Mouse (Mus musculus): Measurements from ENCODE around the gene Nt5dc2. TPM values are rescaled to one million over a fixed set of nuclear protein-coding genes. Genes with fewer than 3 reads are reported as not detected.
A peak's percentile ranks its signal among the peaks of the same experiment; 100 is the strongest.

Gene Nt5dc2
- polyA plus RNA-seq (2012; rRNA removed) = 20.2 and 21.4 TPM in 2 replicates

DNA sequence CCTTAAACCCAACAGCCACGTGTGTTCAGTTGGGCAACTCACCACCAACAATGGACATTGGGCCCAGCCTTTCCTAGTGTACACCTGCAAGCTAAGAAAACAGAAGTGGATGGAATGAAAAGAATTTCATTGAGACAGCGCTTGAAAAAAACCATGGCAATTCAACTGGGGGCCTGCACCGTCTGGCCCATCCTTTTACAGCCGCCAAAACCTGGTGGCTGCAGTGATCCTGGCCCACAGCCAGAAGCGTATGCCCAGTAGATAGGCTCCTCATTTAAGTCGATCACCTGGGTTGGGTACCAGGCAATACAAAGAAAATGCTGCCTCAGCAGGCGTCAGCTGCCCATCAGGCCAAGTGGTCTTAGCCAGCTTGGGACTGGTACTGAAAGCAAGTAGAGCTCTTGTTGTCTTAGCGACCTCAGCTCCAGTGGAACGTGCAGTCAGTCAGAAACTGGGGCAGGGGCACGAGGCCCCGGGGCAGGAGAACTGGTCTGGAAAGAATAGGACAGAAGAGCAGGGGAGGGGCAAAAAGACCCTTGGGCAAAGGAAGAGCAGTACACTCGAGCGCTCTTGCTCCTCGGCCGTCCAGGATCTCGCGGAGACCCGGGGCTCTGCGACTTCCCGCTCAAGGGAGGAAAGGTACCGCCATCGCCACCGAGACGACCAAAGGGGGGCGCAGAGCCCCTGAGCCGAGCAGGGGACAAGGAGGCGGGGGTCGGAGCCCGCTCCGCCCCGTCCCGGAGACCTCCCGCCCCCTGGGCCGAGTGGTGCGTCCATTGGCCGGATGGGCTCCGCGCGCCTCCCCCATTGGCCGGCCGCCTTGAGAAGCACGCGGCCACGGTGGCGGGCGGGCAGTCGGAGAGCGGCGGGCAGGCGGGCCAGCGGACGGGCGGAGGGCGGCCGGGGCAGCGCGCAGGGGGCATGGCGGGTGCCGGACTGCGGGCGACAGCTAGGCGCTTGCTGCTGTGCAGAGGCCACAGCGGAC lies at the start of gene Nt5dc2:
TSS of gene Nt5dc2 (plus strand) at position 818 of the 985 bp plus-strand sequence.
- peak in 1 of 2 experiments; percentile 59 for DNase-seq (ENCODE audit: extremely low spot score in 1 of 2, low spot score in 1 of 2)

DNA sequence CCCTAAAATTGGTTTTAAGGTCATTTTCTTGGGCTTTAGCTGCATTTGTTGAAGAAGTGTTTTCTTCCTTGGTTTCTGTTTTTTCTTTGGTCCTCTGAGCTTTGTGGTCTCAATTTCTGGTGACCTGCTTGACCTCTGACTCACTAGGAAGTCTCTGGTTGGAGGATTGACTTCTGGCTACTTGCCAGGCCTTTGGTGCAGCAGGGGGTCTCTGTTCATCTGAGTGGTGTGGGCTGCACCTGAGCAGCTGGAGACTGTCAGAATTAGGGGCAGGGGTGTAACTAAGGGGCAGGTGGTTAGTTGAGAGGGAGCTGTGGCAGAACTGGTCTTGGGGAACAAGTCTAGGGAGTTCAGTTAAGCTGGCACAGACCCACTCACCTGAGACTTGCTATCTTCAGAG lies 49.7 kb upstream of the Nt5dc2 start:
- no peak for DNase-seq (ENCODE audit: extremely low spot score in 1 of 2, low spot score in 1 of 2)

DNA sequence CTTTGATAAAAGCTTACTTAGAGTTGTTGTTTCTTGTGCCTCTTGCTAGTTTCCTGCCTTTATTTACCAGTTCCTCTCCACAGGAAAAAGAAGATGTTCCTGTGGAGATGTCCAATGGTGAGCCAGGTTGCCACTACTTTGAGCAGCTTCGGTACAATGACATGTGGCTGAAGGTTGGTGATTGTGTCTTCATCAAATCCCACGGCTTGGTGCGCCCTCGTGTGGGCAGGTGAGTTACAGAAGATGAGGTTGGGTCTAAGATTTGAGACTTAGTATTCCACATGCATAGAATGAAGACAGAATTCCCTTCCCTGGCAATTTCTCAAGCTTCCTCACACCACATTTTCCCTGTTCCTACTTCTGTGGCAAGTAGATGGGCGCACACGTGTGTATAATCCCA lies 43.4 kb upstream of the Nt5dc2 start:
- no peak for DNase-seq (ENCODE audit: extremely low spot score in 1 of 2, low spot score in 1 of 2)

DNA sequence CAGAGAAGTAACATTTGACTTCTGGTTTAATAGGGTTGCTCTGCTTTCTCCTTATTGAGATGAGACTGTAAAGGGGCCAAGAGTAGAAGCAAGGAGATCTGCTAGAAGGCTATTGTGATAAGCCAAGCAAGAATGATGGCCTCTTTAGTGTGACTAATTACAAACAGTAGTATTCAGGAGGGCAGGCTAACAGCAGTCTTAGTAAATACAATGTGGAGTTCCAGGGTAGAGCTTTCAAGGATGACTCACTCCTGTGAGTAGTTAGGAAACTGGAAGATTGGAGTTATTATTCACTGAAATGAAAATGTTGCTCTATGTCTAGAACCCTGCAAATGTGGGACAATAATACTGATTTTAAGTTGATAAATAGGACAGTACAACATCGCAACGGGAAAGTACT lies 42.3 kb upstream of the Nt5dc2 start:
- DNase-seq (ENCODE audit: extremely low spot score in 1 of 2, low spot score in 1 of 2) = no peak

DNA sequence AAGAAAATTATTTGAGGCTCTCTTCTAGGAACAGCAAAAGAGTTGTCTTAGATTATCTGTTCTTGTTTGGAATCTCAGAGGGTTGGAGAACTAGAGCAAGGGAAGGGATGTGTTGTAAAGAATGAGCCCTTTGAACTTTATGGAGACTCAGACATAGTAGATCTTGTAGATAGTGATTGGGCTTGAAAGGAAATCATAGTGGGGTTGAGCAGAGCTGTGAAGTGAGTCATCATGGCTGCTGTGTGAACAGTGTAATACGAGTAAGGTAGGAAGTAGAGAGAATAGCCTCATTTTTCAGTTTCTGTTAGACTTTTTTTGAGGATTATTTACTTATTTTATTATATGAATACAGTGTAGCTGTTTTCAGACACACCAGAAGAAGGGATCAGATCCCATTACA lies 40.9 kb upstream of the Nt5dc2 start:
- no peak for DNase-seq (ENCODE audit: extremely low spot score in 1 of 2, low spot score in 1 of 2)

DNA sequence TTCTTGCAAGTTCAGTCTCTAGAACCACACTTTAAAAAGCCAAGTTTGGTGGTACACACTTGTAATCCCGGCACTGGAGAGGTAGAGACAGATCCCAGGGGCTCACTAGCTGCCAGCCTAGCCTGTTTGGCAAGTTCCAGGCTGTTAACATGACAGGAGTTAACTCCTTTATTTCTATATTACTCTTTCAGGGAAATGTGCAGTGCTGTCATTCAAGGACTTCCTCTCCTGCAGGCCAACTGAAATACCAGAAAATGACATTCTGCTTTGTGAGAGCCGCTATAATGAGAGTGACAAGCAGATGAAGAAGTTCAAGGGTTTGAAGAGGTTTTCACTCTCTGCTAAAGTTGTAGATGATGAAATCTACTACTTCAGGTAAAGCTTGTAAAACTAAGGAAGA lies 25.7 kb upstream of the Nt5dc2 start:
- no peak for DNase-seq (ENCODE audit: extremely low spot score in 1 of 2, low spot score in 1 of 2)

DNA sequence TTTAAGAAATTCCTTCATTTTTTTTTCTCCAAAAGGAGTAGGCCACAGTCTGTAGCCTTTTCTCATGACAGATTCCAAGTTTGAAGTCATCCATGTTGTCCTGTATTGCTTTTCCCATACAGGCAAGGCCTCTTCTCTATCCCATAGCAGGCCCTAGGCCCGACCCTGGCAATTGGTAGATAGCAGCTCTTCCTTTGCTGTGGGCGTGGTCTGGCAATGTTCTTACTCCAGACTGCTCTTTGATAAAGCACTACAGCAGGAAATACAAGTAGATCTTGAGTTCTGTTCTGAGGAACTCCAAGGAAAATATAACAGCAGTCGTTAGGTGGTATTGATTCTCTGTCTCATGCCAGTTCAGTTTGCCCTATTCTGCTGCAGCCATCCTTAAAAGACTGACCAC lies 20.2 kb upstream of the Nt5dc2 start:
- no peak for DNase-seq (ENCODE audit: extremely low spot score in 1 of 2, low spot score in 1 of 2)

DNA sequence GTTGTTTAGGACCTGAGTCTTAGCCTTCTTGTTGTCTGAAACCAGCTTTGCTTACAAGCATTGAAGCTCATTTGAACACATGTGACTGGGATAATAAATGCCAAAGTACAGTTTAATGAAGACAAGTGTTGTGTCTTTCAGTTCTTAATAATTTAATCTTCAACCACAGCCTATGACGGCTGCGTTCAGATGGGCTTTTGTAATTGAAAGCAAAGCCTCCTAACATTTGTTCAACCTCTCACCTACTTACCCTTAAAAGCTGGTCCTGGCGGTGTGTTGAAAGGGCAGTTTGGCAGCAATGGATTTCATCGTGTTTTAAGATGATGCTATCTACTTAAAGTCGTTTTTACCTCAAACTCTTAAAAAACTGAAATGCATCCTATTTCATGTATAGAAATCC lies 18.7 kb upstream of the Nt5dc2 start:
- no peak for DNase-seq (ENCODE audit: extremely low spot score in 1 of 2, low spot score in 1 of 2)

DNA sequence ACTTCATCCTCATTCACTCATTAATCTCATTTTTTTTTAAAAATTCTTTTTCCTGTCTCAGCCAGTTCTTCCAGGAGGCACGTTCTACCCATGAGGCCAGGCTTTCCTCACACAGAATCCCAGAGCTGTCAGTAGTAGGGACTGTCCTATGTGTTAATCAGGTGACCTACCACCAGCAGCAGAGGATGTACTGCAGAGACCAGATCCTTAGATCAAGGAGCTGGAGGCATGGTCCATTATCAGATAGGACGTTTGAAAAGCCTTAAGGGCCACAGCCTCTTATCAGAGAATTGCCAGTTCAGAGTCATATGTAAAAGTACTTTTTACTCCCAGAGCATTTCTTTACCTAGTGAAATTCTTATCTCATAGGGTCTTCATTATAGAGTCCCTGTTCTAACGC lies 16.8 kb upstream of the Nt5dc2 start:
- DNase-seq (ENCODE audit: extremely low spot score in 1 of 2, low spot score in 1 of 2) = no peak

DNA sequence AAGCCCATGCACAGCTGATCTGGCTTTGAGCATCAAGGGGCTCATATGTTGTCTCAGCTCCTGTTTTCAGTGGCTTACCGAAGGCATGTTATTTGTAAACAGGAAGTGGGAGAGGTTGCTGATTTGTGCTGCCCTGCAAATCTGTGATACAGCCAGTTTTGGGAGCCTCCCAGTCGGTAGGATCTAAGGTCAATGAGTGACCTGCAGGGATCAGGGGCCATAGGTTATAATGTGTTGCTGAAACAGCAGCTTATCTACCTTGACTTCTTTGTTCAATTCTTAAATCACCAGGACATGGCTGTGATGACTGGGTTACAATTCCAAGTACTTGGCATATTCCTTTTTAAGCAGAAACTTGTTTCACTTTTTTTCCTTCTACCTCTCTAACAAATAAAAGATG lies 15.3 kb upstream of the Nt5dc2 start:
- DNase-seq (ENCODE audit: extremely low spot score in 1 of 2, low spot score in 1 of 2) = no peak

DNA sequence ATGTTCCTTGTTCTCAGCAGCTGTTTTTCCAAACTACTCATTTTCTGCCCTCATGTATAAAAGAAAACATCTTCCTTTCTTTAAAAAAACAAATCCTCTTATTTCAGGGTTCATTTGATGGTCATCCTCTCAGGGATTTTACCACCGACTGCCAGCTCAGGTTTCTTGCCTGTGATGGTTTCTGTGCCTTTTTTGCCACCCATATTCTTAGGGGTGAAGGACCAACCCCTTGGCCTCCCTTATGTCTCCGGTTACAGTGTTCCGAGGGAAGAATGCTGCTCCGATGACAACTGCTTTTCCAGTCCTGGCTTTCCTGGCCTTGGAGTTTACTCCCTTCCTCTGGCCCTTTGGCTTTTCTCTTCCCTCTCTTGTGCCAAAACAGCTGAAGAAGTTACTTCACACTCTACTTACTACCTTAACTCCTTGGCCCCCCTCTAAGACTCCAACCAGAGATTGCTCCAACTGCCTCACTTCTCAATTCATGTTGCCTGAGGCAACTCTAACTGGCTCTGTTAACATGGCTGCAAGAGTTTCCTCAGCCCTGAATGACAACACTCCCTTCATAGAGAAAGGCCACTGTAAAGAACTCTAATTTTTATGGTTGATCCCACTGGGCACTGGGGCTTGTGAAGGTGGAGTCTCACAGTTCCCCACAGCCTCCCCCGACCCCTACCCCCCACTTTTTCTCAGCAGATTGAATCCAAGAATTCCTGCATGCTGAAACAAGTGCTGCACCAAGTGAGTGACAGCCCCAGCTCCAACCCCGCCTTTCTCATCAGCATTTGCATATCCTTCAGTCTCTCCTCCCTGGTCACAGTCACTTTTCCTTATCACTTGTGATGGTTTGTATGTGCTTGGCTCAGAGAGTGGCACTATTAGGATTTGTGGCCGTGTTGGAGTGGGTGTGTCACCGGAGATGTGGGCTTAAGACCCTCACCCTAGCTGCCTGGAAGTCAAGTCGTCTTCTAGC lies 5.5 kb upstream of the Nt5dc2 start:
- no peak for DNase-seq (ENCODE audit: extremely low spot score in 1 of 2, low spot score in 1 of 2)

DNA sequence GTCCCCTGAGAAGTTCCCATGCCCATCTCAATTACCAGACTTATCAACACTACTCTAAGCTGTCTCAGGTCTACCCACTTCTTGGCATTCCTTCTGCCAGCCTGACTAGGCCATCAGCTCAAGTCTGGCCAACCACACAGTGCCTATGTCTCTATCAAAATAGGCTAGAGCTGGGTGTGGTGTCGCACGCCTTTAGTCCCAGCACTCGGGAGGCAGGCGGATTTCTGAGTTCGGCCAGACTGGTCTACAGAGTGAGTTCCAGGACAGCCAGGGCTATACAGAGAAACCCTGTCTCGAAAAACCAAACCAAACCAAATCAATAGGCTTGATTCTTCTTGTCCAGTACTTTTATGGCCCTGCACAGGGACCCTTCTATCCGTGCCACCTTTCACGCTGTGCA lies 4.0 kb upstream of the Nt5dc2 start:
- DNase-seq (ENCODE audit: extremely low spot score in 1 of 2, low spot score in 1 of 2) = no peak

DNA sequence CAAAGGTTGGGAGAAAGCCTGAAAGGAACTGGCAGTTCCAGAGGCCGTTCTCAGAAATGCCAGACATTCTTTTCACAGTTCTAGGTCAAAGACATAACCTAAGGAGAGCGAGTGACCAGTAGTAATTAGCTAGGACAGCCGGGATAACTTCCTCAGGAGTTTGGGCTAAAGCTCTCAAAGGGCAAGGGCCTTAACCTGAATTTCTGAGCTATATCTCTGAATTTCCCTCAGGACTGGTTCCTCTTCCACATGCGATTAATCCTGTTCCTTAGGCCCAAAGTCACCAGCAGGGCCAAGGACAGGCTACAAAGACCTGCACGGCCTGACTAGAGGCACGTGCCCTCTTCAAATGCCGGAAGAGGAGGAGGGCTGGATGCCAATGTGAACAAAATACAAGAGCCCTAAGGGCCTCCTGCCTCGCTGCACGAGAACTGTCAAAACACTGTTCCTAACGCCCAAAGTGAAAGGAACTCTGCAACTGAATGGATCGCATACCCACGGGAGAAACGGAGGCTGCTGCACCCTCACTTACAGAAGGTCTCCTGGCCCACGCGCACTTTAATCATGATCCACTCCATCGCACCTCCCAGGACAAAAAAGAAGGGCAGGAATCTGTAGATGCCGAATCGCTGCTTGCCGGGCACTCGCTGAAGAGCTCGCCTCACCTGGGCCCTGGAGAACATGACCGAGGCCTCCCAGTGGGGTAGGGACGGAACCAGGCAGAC lies 2.6 kb upstream of the Nt5dc2 start:
- no peak for DNase-seq (ENCODE audit: extremely low spot score in 1 of 2, low spot score in 1 of 2)

DNA sequence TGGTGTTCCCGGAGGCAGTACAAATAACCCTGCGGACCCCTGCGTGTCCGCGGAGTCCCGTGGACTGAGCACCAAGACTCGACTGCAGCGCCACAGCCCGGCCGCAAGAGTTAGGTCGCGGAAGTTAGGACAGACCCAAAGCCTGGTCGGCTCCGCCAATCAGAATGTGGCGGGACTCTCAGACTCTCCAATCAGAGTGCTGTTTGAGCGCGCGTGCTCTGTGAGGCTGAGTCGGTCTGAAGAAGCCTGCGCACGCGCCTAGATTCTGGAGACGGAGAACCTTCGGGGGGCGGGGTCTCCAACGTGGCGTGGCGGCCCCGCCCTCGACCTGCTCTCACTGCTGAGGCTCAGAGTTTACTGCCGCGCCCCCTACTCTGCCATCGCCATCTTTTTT lies 2.0 kb upstream of the Nt5dc2 start, which contains the start of gene Smim4:
TSS of gene Smim4 (minus strand) at position 131 of the 394 bp plus-strand sequence.
- DNase-seq (ENCODE audit: extremely low spot score in 1 of 2, low spot score in 1 of 2) = peak; percentile 97 to 98

DNA sequence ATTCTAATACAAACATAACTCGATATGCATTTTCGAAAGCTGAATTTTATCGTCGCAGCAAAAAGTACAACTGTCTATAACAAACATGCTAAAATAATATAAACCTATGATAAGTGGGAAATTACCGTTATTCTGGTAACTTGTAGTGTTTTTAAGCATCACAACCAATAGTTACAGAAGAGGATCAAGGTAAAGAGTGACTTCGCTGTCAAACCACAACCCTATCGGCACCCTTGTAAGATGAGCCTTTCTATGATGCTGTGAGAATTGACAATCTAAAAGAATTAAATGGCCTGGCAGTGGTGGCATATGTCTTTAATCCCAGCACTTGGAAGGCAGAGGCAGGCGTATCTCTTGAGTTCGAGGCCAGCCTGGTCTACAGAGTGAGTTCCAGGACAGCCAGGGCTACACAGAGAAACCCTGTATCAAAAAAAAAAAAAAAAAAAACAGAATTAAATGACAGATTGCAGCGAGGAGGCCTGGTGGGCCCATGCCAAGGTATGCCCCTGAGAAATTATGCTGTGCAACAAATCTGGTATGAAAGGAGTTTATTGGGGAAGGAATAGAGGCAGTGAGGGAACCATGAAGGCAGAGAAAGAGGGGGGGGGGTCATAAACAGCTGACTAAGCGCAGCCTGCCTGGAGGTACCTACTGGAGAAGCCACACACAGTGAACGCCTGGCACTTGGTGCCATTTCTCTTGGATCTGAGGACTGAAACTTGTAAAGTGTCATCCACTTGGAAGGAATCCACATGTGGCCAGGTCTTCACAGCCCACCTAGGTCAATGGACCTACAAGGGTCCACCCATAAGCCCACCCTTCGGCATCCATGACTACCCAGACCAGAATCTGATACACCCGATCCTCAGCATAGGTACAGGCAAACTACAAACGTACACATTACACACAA lies 1.3 kb upstream of the Nt5dc2 start:
- no peak for DNase-seq (ENCODE audit: extremely low spot score in 1 of 2, low spot score in 1 of 2)

DNA sequence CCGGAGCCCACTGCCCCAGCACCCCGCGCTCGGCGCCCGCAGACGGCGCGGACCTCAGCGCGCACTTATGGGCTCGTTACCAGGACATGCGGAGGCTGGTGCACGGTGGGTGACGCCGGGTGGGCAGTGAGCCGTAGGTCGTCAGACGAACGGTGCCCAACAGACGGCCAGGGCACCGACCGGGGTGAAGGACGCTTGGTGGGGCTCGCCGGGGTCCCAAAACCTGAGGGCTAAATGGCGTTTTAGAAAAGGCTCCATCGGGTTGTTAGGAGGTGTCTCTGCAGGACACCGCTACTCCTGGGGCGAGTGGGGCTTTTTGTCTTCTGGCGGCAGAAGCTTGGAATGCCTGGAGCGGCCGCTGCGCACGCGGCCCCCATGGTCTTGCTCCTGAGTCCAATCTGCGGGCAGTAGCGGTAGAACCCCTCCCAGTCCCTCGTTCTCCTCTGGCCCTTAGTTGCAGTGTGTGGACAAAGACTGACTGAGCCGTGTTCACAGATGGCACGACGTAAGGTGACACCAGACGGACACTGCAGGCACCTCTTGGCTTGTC lies 494 bp downstream of the Nt5dc2 start:
- DNase-seq (ENCODE audit: extremely low spot score in 1 of 2, low spot score in 1 of 2) = no peak

DNA sequence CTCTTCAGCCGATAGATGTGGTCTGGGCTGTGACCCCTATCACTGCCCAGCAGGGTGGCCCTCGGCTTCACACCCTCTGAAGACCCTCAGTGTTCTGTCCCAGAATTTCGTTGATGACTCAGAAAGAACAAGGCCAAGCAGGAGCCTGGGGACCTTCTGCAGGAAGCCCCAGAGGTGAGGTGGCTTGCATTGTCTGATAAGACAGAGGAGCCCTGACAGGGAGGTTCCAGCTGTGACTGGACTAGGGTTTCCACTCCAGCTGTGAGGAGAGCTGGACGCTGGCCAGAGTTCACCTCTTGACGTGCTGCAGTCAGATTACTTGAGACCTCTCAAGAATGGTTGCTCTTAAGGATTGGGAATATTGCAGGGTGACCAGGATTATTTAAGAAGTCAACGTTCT lies 1.2 kb downstream of the Nt5dc2 start:
- DNase-seq (ENCODE audit: extremely low spot score in 1 of 2, low spot score in 1 of 2) = no peak

DNA sequence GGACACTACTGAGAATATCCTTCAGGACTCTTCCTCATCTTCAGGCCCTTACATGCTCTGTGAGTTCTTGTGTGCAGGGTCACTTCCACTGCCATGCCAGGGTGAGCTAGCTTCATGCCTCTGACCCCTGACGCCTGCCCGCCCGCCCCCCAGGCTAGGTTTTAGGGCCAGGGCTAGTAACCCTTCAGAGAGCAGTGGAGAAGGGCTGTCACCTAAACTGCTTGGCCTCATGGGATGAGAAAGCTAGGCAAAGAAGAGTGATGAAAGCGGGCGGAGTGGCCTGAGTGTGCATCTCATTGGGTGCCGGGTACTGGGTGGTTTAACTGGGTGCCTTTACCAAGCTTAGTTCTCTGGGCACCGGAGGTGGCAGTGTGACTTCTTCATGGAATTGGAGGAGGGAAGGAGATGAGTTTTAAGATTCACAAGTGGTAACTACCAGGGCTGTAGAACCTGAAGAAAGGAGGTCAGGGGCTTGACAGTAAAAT lies 1.7 kb downstream of the Nt5dc2 start:
- DNase-seq (ENCODE audit: extremely low spot score in 1 of 2, low spot score in 1 of 2) = no peak
